Mouse (Mus musculus): Measurements from ENCODE around the gene Anxa2.

GRCm38 (mm10) chr9:69467310-69467939 lies 14.0 kb downstream of the Anxa2 start:
- no peak for TF ChIP-seq CTCF (IDR thresholded peaks at IDR 0.05; ENCODE audit: extremely low read depth, insufficient read depth, low read length)
- TF ChIP-seq POLR2A (IDR thresholded peaks at IDR 0.05; ENCODE audit: extremely low read depth, insufficient read depth, low read length): no peak
